Mouse (Mus musculus) erythroblast, embryonic 14.5 days (primary cell): Measurements from ENCODE around the gene Slc22a18.
"Not testable (repeated sequence)": the region's sequence is repeated elsewhere in the genome, so short reads cannot be mapped to it uniquely, and the experiment has no call there.

Experiments
- GATA1 ChIP-seq: IDR thresholded peaks from 2 replicates; pipeline ENCODE4 v1.6.1; 2012; ENCODE audit warnings: low read length, inconsistent platforms, mixed read lengths
- TAL1 ChIP-seq: IDR thresholded peaks from 3 replicates; pipeline ENCODE4 v1.6.1; 2012; ENCODE audit warnings: low read length, inconsistent platforms, mixed read lengths

GRCm38 (mm10) chr7:143538229-143538628, 64.7 kb downstream of the Slc22a18 start:
- TF ChIP-seq TAL1, GATA1: not testable (repeated sequence)
